Mouse (Mus musculus): ENCODE measurements around the gene Lipm.

GRCm38 (mm10) chr19:34101888-34102287 lies 1.2 kb downstream of the Lipm start:
- TF ChIP-seq CTCF (IDR thresholded peaks at IDR 0.05; ENCODE audit: low read depth) (no peak), EP300 (optimal IDR thresholded peaks at IDR 0.05) (no peak)
